Mouse (Mus musculus) liver, adult 2 months (tissue): ENCODE measurements around the gene Stn1.

Source experiments
- CTCF ChIP-seq: fragments of 200-500 bp; IDR thresholded peaks from 2 replicates; pipeline ENCODE4 v1.5.1; 2011; ENCODE audit warnings: low read depth, low read length, control low read depth
- POLR2A ChIP-seq: fragments of 200-500 bp; IDR thresholded peaks from 2 replicates; pipeline ENCODE4 v1.6.1; 2011; ENCODE audit warnings: low read length, control low read depth; ENCODE audit not compliant: insufficient read depth; ENCODE audit errors: extremely low read depth

- TF ChIP-seq CTCF (no peak), POLR2A (no peak)
Measured at GRCm38 (mm10) chr19:47454167-47455000, 82.9 kb downstream of the Stn1 start.
